14 mouse cellular contexts compared by ENCODE assay signal in genomic region chr9:95191442-95191841, GRCm38 (mm10).
"Had no signal": no experiment of that assay in that cellular context is flagged by ENCODE, and none has a peak within 500 bp of the region (broad histone marks: within the 10 kb centered on the region; RNA-seq: fewer than 3 reads in every experiment).

No protein-coding gene starts in this region.

- H3K27ac ChIP-seq: liver, embryonic 12.5 days; liver, embryonic 14.5 days; midbrain, embryonic 10.5 days; midbrain, embryonic 12.5 days; neural tube, embryonic 12.5 days; stomach, embryonic 15.5 days; stomach, postnatal 0 days had no signal

- H3K9ac ChIP-seq: liver, embryonic 12.5 days; liver, embryonic 14.5 days; midbrain, embryonic 12.5 days; neural tube, embryonic 12.5 days; stomach, embryonic 15.5 days had no signal

- H3K4me3 ChIP-seq: liver, embryonic 12.5 days; midbrain, embryonic 10.5 days; midbrain, embryonic 12.5 days; neural tube, embryonic 12.5 days; stomach, embryonic 15.5 days had no signal

- H3K4me2 ChIP-seq: liver, embryonic 12.5 days; midbrain, embryonic 12.5 days; neural tube, embryonic 12.5 days; stomach, embryonic 15.5 days had no signal

- H3K4me1 ChIP-seq: midbrain, embryonic 12.5 days; neural tube, embryonic 12.5 days had no signal

- H3K36me3 ChIP-seq: liver, embryonic 12.5 days; midbrain, embryonic 10.5 days; midbrain, embryonic 12.5 days; neural tube, embryonic 12.5 days; stomach, embryonic 15.5 days had no signal

- DNase-seq: lung, adult 2 months; midbrain, embryonic 14.5 days; right cerebral cortex, postnatal 14 days; thymus, adult 2 months; thymus, postnatal 25 days; thymus, postnatal 4 days had no signal

- H3K9me3 ChIP-seq: liver, embryonic 12.5 days; midbrain, embryonic 10.5 days; midbrain, embryonic 12.5 days; neural tube, embryonic 12.5 days; stomach, embryonic 15.5 days had no signal

- ATAC-seq: liver, embryonic 12.5 days; midbrain, embryonic 16.5 days had no signal

- H3K27me3 ChIP-seq: liver, embryonic 12.5 days; midbrain, embryonic 12.5 days; neural tube, embryonic 12.5 days; stomach, embryonic 15.5 days had no signal
